Mouse (Mus musculus): ENCODE data around the gene Rexo2.
"Not testable (repeated sequence)": the region's sequence is repeated elsewhere in the genome, so short reads cannot be mapped to it uniquely, and the experiment has no call there.

Rexo2 gene

GRCm38 (mm10) chr9:48472441-48473025 lies 7.9 kb downstream of the Rexo2 start:
- DNase-seq (ENCODE audit: low spot score in 2 of 2), result no peak

- not testable (repeated sequence) for DNase-seq (ENCODE audit: low spot score in 2 of 2)
Observed at GRCm38 (mm10) chr9:48467471-48467870, 13.0 kb downstream of the Rexo2 start.

GRCm38 (mm10) chr9:48466804-48467203 lies 13.6 kb downstream of the Rexo2 start:
- DNase-seq (ENCODE audit: low spot score in 2 of 2), result peak in 1 of 2 experiments; percentile 76

GRCm38 (mm10) chr9:48465671-48466070 lies 14.8 kb downstream of the Rexo2 start:
- DNase-seq (ENCODE audit: low spot score in 2 of 2), result no peak

- DNase-seq (ENCODE audit: low spot score in 2 of 2), result no peak
Observed at GRCm38 (mm10) chr9:48461545-48461944, 18.9 kb downstream of the Rexo2 start.

GRCm38 (mm10) chr9:48460720-48461119 lies 19.7 kb downstream of the Rexo2 start:
- peak in 1 of 2 experiments; percentile 53 for DNase-seq (ENCODE audit: low spot score in 2 of 2)

GRCm38 (mm10) chr9:48459391-48459790 lies 21.0 kb downstream of the Rexo2 start:
- peak in 1 of 2 experiments; percentile 48 for DNase-seq (ENCODE audit: low spot score in 2 of 2)

GRCm38 (mm10) chr9:48458879-48459278 lies 21.5 kb downstream of the Rexo2 start:
- no peak for DNase-seq (ENCODE audit: low spot score in 2 of 2)

- no peak for DNase-seq (ENCODE audit: low spot score in 2 of 2)
Observed at GRCm38 (mm10) chr9:48455961-48456360, 24.5 kb downstream of the Rexo2 start.

GRCm38 (mm10) chr9:48450066-48450465 lies 30.4 kb downstream of the Rexo2 start:
- peak in 1 of 2 experiments; percentile 34 for DNase-seq (ENCODE audit: low spot score in 2 of 2)

GRCm38 (mm10) chr9:48447783-48448209 lies 32.6 kb downstream of the Rexo2 start:
- DNase-seq (ENCODE audit: low spot score in 2 of 2), result peak in 1 of 2 experiments; percentile 52

GRCm38 (mm10) chr9:48444821-48445220 lies 35.6 kb downstream of the Rexo2 start:
- DNase-seq (ENCODE audit: low spot score in 2 of 2), result no peak

GRCm38 (mm10) chr9:48443873-48444272 lies 36.5 kb downstream of the Rexo2 start:
- DNase-seq (ENCODE audit: low spot score in 2 of 2), result no peak

- no peak for DNase-seq (ENCODE audit: low spot score in 2 of 2)
Observed at GRCm38 (mm10) chr9:48432449-48432848, 48.0 kb downstream of the Rexo2 start.

- DNase-seq (ENCODE audit: low spot score in 2 of 2), result no peak
Observed at GRCm38 (mm10) chr9:48427176-48427575, 53.2 kb downstream of the Rexo2 start.

GRCm38 (mm10) chr9:48423256-48423655 lies 57.2 kb downstream of the Rexo2 start:
- DNase-seq (ENCODE audit: low spot score in 2 of 2), result no peak

GRCm38 (mm10) chr9:48422382-48422781 lies 58.0 kb downstream of the Rexo2 start:
- DNase-seq (ENCODE audit: low spot score in 2 of 2), result no peak

- DNase-seq (ENCODE audit: low spot score in 2 of 2), result no peak
Observed at GRCm38 (mm10) chr9:48421561-48421960, 58.9 kb downstream of the Rexo2 start.

GRCm38 (mm10) chr9:48421029-48421428 lies 59.4 kb downstream of the Rexo2 start:
- DNase-seq (ENCODE audit: low spot score in 2 of 2), result no peak

GRCm38 (mm10) chr9:48420437-48420836 lies 60.0 kb downstream of the Rexo2 start:
- DNase-seq (ENCODE audit: low spot score in 2 of 2), result no peak

- DNase-seq (ENCODE audit: low spot score in 2 of 2), result no peak
Observed at GRCm38 (mm10) chr9:48418829-48419228, 61.6 kb downstream of the Rexo2 start.

All from urinary bladder, postnatal 4 days (tissue).